Mouse (Mus musculus): ENCODE measurements around the gene Usp28. TPM values are rescaled to one million over a fixed set of nuclear protein-coding genes. Genes with fewer than 3 reads are reported as not detected.

Usp28 gene
- polyA plus RNA-seq, 1 experiment from 2014 or later: 30.7 TPM

Other genes starting within 250 kb of the Usp28 start
- gene Zbtb16, start 149.2 kb upstream of the Usp28 start, polyA plus RNA-seq (2015; fragmentation: Nextera tagmentation; extraction: Ambion mirVana): 9.7 and 10.8 TPM in 2 replicates
- 2.3 and 3.2 TPM in 2 replicates for gene Htr3a, start 74.3 kb upstream of the Usp28 start, polyA plus RNA-seq (2015; fragmentation: Nextera tagmentation; extraction: Ambion mirVana)
- 1.6 and 1.8 TPM in 2 replicates for gene Htr3b, start 20.4 kb upstream of the Usp28 start, polyA plus RNA-seq (2015; fragmentation: Nextera tagmentation; extraction: Ambion mirVana)
- gene Zw10, start 70.2 kb downstream of the Usp28 start, polyA plus RNA-seq (2015; fragmentation: Nextera tagmentation; extraction: Ambion mirVana): 23.0 and 26.6 TPM in 2 replicates
- gene Tmprss5, start 95.9 kb downstream of the Usp28 start, polyA plus RNA-seq (2015; fragmentation: Nextera tagmentation; extraction: Ambion mirVana): 1.9 and 2.5 TPM in 2 replicates

Measured in neural tube, embryonic 15.5 days (tissue).